9 mouse cellular contexts compared by ENCODE assay signal in the genomic region with DNA sequence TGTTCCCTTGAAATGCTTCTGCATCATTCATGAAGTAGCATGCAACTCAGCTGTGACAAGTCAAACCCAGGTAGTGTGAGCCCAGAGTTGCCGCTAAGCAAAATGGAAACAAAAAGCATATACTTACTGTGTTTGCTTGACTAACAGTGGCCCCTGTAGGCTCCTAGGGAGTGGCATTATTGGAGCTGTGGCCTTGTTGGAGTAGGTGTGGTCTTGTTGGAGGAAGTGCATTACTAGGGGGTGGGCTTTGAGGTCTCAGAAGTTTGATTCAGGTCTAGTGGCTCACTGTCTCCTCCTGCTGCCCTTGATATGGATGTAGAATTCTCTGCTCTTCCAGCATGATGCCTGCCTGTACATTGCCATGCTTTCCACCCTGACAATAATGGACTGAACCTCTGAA. TPM values are rescaled to one million over a fixed set of nuclear protein-coding genes. Genes with fewer than 3 reads are reported as not detected.
DNase-seq lines count a peak whose midpoint lies in the region; ATAC-seq lines count a peak whose summit lies in the region.
"Had no signal": no experiment of that assay in that cellular context is flagged by ENCODE, and none has a peak within 500 bp of the region (broad histone marks: within the 10 kb centered on the region; RNA-seq: fewer than 3 reads in every experiment).

No protein-coding gene starts in this region.

- no peak overlapping the region for H3K9ac ChIP-seq in embryonic facial prominence, embryonic 12.5 days
- no peak overlapping the region for H3K9ac ChIP-seq in heart, embryonic 16.5 days (ENCODE audit: low read length)
- H3K9ac ChIP-seq in forebrain, embryonic 14.5 days (ENCODE audit: low read length) = no peak overlapping the region

- H3K27me3 ChIP-seq in embryonic facial prominence, embryonic 12.5 days = peaks cover 4% of the 10 kb centered on the region; the same call in 1 of the 2 replicates
- H3K27me3 ChIP-seq in embryonic facial prominence, embryonic 10.5 days (replicated peaks; ENCODE audit: low read depth, poor library complexity, severe bottlenecking) = peaks cover 19% of the 10 kb centered on the region
- no peaks in the 10 kb centered on the region for H3K27me3 ChIP-seq in heart, embryonic 16.5 days (ENCODE audit: control insufficient read depth, insufficient read depth, low read length)
- no peaks in the 10 kb centered on the region for H3K27me3 ChIP-seq in megakaryocyte, embryonic 14.5 days (replicated peaks)
- H3K27me3 ChIP-seq in forebrain, embryonic 14.5 days (replicated peaks; ENCODE audit: control insufficient read depth, insufficient read depth, low read length) = 0 out of 2 replicates have a peak, but pooled peaks cover 4% of the 10 kb centered on the region

- no peak overlapping the region for H3K27ac ChIP-seq in embryonic facial prominence, embryonic 12.5 days
- H3K27ac ChIP-seq in embryonic facial prominence, embryonic 10.5 days (replicated peaks) = no peak overlapping the region
- no peak overlapping the region for H3K27ac ChIP-seq in heart, embryonic 16.5 days (ENCODE audit: low read length)
- no peak overlapping the region for H3K27ac ChIP-seq in forebrain, embryonic 14.5 days (ENCODE audit: low read depth, low read length)

- H3K9me3 ChIP-seq in embryonic facial prominence, embryonic 12.5 days = no peaks in the 10 kb centered on the region
- no peaks in the 10 kb centered on the region for H3K9me3 ChIP-seq in embryonic facial prominence, embryonic 10.5 days
- H3K9me3 ChIP-seq in heart, embryonic 16.5 days (replicated peaks; ENCODE audit: control insufficient read depth, low read length) = no peaks in the 10 kb centered on the region
- peaks cover 6% of the 10 kb centered on the region for H3K9me3 ChIP-seq in megakaryocyte, embryonic 14.5 days
- no peaks in the 10 kb centered on the region for H3K9me3 ChIP-seq in forebrain, embryonic 14.5 days (replicated peaks; ENCODE audit: control insufficient read depth, low read length)

- DNase-seq in embryonic facial prominence, embryonic 10.5 days (ENCODE audit: low spot score) = no peak
- no peak for DNase-seq in forebrain, embryonic 14.5 days (ENCODE audit: low spot score)
- DNase-seq in adrenal gland, postnatal 14 days = no peak
- DNase-seq: gastrocnemius, postnatal 14 days had no signal

- ATAC-seq in embryonic facial prominence, embryonic 12.5 days (ENCODE audit: insufficient number of reproducible peaks, insufficient read depth, low FRiP score, low TSS enrichment) = no peak
- ATAC-seq in CD4-positive, CD25-positive, alpha-beta regulatory T cell, adult 4 months = peak; percentile 77
- peak; percentile 55; the same call in 1 of the 2 replicates for ATAC-seq in heart, embryonic 16.5 days (replicated peaks; ENCODE audit: extremely low read depth, insufficient read depth, low FRiP score)
- ATAC-seq in cerebellum, adult (ENCODE audit: insufficient number of reproducible peaks, low FRiP score, low TSS enrichment) = no peak
- ATAC-seq in forebrain, embryonic 14.5 days = no peak

- no peaks in the 10 kb centered on the region for H3K4me1 ChIP-seq in embryonic facial prominence, embryonic 12.5 days
- H3K4me1 ChIP-seq in embryonic facial prominence, embryonic 10.5 days = no peaks in the 10 kb centered on the region
- H3K4me1 ChIP-seq in heart, embryonic 16.5 days (ENCODE audit: control insufficient read depth, insufficient read depth, low read length) = no peaks in the 10 kb centered on the region
- H3K4me1 ChIP-seq in megakaryocyte, embryonic 14.5 days = peaks cover 18% of the 10 kb centered on the region
- H3K4me1 ChIP-seq in forebrain, embryonic 14.5 days (ENCODE audit: control insufficient read depth, insufficient read depth, low read length) = no peaks in the 10 kb centered on the region

- 0 out of 2 replicates have a peak overlapping the region, but pooled peaks have one; percentile 27 for H3K4me2 ChIP-seq in embryonic facial prominence, embryonic 12.5 days (replicated peaks)
- H3K4me2 ChIP-seq in heart, embryonic 16.5 days (ENCODE audit: low read depth, low read length) = peak overlapping the region; percentile 70
- no peak overlapping the region for H3K4me2 ChIP-seq in forebrain, embryonic 14.5 days (ENCODE audit: low read length)

- no peak overlapping the region for H3K4me3 ChIP-seq in embryonic facial prominence, embryonic 12.5 days
- H3K4me3 ChIP-seq in embryonic facial prominence, embryonic 10.5 days = no peak overlapping the region
- peak overlapping the region; percentile 45 for H3K4me3 ChIP-seq in heart, embryonic 16.5 days (ENCODE audit: low read length)
- peak overlapping the region; percentile 88 for H3K4me3 ChIP-seq in megakaryocyte, embryonic 14.5 days (replicated peaks)
- no peak overlapping the region for H3K4me3 ChIP-seq in forebrain, embryonic 14.5 days (ENCODE audit: low read depth, low read length)

- H3K36me3 ChIP-seq in embryonic facial prominence, embryonic 12.5 days = no peaks in the 10 kb centered on the region
- no peaks in the 10 kb centered on the region for H3K36me3 ChIP-seq in embryonic facial prominence, embryonic 10.5 days (replicated peaks)
- H3K36me3 ChIP-seq in heart, embryonic 16.5 days (ENCODE audit: control insufficient read depth, insufficient read depth) = no peaks in the 10 kb centered on the region
- no peaks in the 10 kb centered on the region for H3K36me3 ChIP-seq in megakaryocyte, embryonic 14.5 days (replicated peaks; ENCODE audit: low read length)
- no peaks in the 10 kb centered on the region for H3K36me3 ChIP-seq in forebrain, embryonic 14.5 days (ENCODE audit: control insufficient read depth, insufficient read depth, low read length)

- WGBS in embryonic facial prominence, embryonic 12.5 days = 39% methylated on average over 1 of the region's 1 CpGs
- WGBS in embryonic facial prominence, embryonic 10.5 days = 28% methylated on average over 1 of the region's 1 CpGs
- WGBS in heart, embryonic 16.5 days = 17% methylated on average over 1 of the region's 1 CpGs
- WGBS in forebrain, embryonic 14.5 days = 30% methylated on average over 1 of the region's 1 CpGs

RNA-seq across cellular contexts. Expression of gene Slfn8, which starts 19.7 kb away (rescaled TPM):
- polyA plus RNA-seq in embryonic facial prominence, embryonic 12.5 days (2016; fragmentation: Nextera tagmentation; extraction: Ambion mirVana) = 0.20 and 0.64 TPM in 2 replicates
- 0.11 and 0.14 TPM in 2 replicates for polyA plus RNA-seq in embryonic facial prominence, embryonic 10.5 days (2016; fragmentation: Nextera tagmentation; extraction: Ambion mirVana)
- 100 to 1,000 TPM; 109 to 141 TPM for polyA plus RNA-seq in CD4-positive, CD25-positive, alpha-beta regulatory T cell, adult 4 months (2017; shearing (Covaris generic))
- polyA plus RNA-seq in heart, embryonic 16.5 days (2015; fragmentation: Nextera tagmentation; extraction: Ambion mirVana) = 0.69 and 1.6 TPM in 2 replicates
- polyA plus RNA-seq in megakaryocyte, embryonic 14.5 days (2012; ENCODE audit: insufficient read depth, low replicate concordance) = 1.3 TPM in 1 of 2 replicates, not detected in the other
- 0.13 and 0.30 TPM in 2 replicates for polyA plus RNA-seq in forebrain, embryonic 14.5 days (2014; fragmentation: Nextera tagmentation; extraction: Ambion mirVana)
- 0.93 and 2.1 TPM in 2 replicates for total RNA-seq in adrenal gland, postnatal 14 days (2021)

RNA-seq across cellular contexts. Expression of gene Slfn2, which starts 24.6 kb away (rescaled TPM):
- polyA plus RNA-seq in embryonic facial prominence, embryonic 12.5 days (2016; fragmentation: Nextera tagmentation; extraction: Ambion mirVana) = 1.6 and 1.7 TPM in 2 replicates
- 0.64 and 0.97 TPM in 2 replicates for polyA plus RNA-seq in embryonic facial prominence, embryonic 10.5 days (2016; fragmentation: Nextera tagmentation; extraction: Ambion mirVana)
- 100 to 1,000 TPM; 806 to 834 TPM for polyA plus RNA-seq in CD4-positive, CD25-positive, alpha-beta regulatory T cell, adult 4 months (2017; shearing (Covaris generic))
- polyA plus RNA-seq in heart, embryonic 16.5 days (2015; fragmentation: Nextera tagmentation; extraction: Ambion mirVana) = 4.3 and 7.9 TPM in 2 replicates
- 9.0 TPM in 1 of 2 replicates, not detected in the other for polyA plus RNA-seq in megakaryocyte, embryonic 14.5 days (2012; ENCODE audit: insufficient read depth, low replicate concordance)
- polyA plus RNA-seq in forebrain, embryonic 14.5 days (2014; fragmentation: Nextera tagmentation; extraction: Ambion mirVana) = 1.1 and 1.4 TPM in 2 replicates
- 4.1 and 15.8 TPM in 2 replicates for total RNA-seq in adrenal gland, postnatal 14 days (2021)

RNA-seq across cellular contexts. Expression of gene Slfn9, which starts 48.7 kb away (rescaled TPM):
- polyA plus RNA-seq in embryonic facial prominence, embryonic 12.5 days (2016; fragmentation: Nextera tagmentation; extraction: Ambion mirVana) = 18.1 and 19.2 TPM in 2 replicates
- polyA plus RNA-seq in embryonic facial prominence, embryonic 10.5 days (2016; fragmentation: Nextera tagmentation; extraction: Ambion mirVana) = 11.5 and 13.8 TPM in 2 replicates
- polyA plus RNA-seq in CD4-positive, CD25-positive, alpha-beta regulatory T cell, adult 4 months (2017; shearing (Covaris generic)) = 10 to 100 TPM; 10.7 to 17.9 TPM
- polyA plus RNA-seq in heart, embryonic 16.5 days (2015; fragmentation: Nextera tagmentation; extraction: Ambion mirVana) = 11.9 and 13.1 TPM in 2 replicates
- 1.9 TPM in 1 of 2 replicates, not detected in the other for polyA plus RNA-seq in megakaryocyte, embryonic 14.5 days (2012; ENCODE audit: insufficient read depth, low replicate concordance)
- polyA plus RNA-seq in forebrain, embryonic 14.5 days (2014; fragmentation: Nextera tagmentation; extraction: Ambion mirVana) = 5.1 and 5.9 TPM in 2 replicates
- 10.8 and 10.9 TPM in 2 replicates for total RNA-seq in adrenal gland, postnatal 14 days (2021)

Comparison
In these comparisons a context has a peak if more than half of its experiments do, and no peak if none do; other contexts are left out.
1. ATAC-seq: peak in CD4-positive, CD25-positive, alpha-beta regulatory T cell, adult 4 months (single experiment) and heart, embryonic 16.5 days (single experiment); none in embryonic facial prominence, embryonic 12.5 days (single experiment), cerebellum, adult (single experiment) and forebrain, embryonic 14.5 days (single experiment).
2. H3K4me3 ChIP-seq: peak in heart, embryonic 16.5 days (single experiment) and megakaryocyte, embryonic 14.5 days (single experiment); none in embryonic facial prominence, embryonic 12.5 days (single experiment), embryonic facial prominence, embryonic 10.5 days (single experiment) and forebrain, embryonic 14.5 days (single experiment).
3. RNA of gene Slfn8, which starts 19.7 kb away (polyA plus RNA-seq): 109 to 141 TPM in CD4-positive, CD25-positive, alpha-beta regulatory T cell, adult 4 months; 0.69 to 1.6 TPM in heart, embryonic 16.5 days, 1.3 TPM in megakaryocyte, embryonic 14.5 days, 0.20 to 0.64 TPM in embryonic facial prominence, embryonic 12.5 days, 0.11 to 0.14 TPM in embryonic facial prominence, embryonic 10.5 days and 0.13 to 0.30 TPM in forebrain, embryonic 14.5 days; every median in the first group is over 10 times any median in the second.
4. RNA of gene Slfn2, which starts 24.6 kb away (polyA plus RNA-seq): 806 to 834 TPM in CD4-positive, CD25-positive, alpha-beta regulatory T cell, adult 4 months; 9.0 TPM in megakaryocyte, embryonic 14.5 days, 4.3 to 7.9 TPM in heart, embryonic 16.5 days, 1.6 to 1.7 TPM in embryonic facial prominence, embryonic 12.5 days, 1.1 to 1.4 TPM in forebrain, embryonic 14.5 days and 0.64 to 0.97 TPM in embryonic facial prominence, embryonic 10.5 days; every median in the first group is over 10 times any median in the second.